Mouse (Mus musculus) stomach, postnatal 0 days (tissue): ENCODE results near the gene Babam2. TPM values are rescaled to one million over a fixed set of nuclear protein-coding genes. Genes with fewer than 3 reads are reported as not detected.
A peak's percentile ranks its signal among the peaks of the same experiment; 100 is the strongest.

Experiments used
- ATAC-seq: fragments of 200-750 bp; cut with Nextera tagmentation; 2 replicates; pipeline ENCODE4 v1.8.0; 2017; ENCODE audit not compliant: low FRiP score, low TSS enrichment
- DNase-seq: peaks from one replicate; pipeline ENCODE4 v3.0.0-alpha.2; 2016; ENCODE audit warnings: low spot score
- H3K27ac ChIP-seq: fragments of 300-500 bp; sonication (generic); replicated peaks from 2 replicates; pipeline ENCODE4 v1.5.1; 2014; ENCODE audit warnings: mild to moderate bottlenecking, control low read depth
- H3K27me3 ChIP-seq: fragments of 300-500 bp; sonication (generic); 2 replicates; pipeline ENCODE4 v1.6.1; 2014; ENCODE audit warnings: low read length; ENCODE audit not compliant: control insufficient read depth, insufficient read depth
- H3K36me3 ChIP-seq: fragments of 300-500 bp; sonication (generic); 2 replicates; pipeline ENCODE4 v1.6.1; 2014; ENCODE audit warnings: low read length, mixed read lengths; ENCODE audit not compliant: control insufficient read depth, insufficient read depth
- H3K4me1 ChIP-seq: fragments of 300-500 bp; sonication (generic); replicated peaks from 2 replicates; pipeline ENCODE4 v1.6.1; 2014; ENCODE audit warnings: antibody characterized with exemption; ENCODE audit not compliant: control insufficient read depth, insufficient read depth
- H3K4me2 ChIP-seq: fragments of 300-500 bp; sonication (generic); replicated peaks from 2 replicates; pipeline ENCODE4 v1.6.1; 2014; ENCODE audit warnings: low read depth, mild to moderate bottlenecking, control low read depth, moderate library complexity
- H3K4me3 ChIP-seq: fragments of 300-500 bp; sonication (generic); 2 replicates; pipeline ENCODE4 v1.5.1; 2014; ENCODE audit warnings: low read depth, low read length, control low read depth
- H3K9ac ChIP-seq: fragments of 300-500 bp; sonication (generic); 2 replicates; pipeline ENCODE4 v1.6.1; 2014; ENCODE audit warnings: mild to moderate bottlenecking, low read length, control low read depth, mixed read lengths
- H3K9me3 ChIP-seq: fragments of 300-500 bp; sonication (generic); 2 replicates; pipeline ENCODE4 v1.6.1; 2016; ENCODE audit warnings: low read length; ENCODE audit not compliant: control insufficient read depth
- CTCF ChIP-seq: IDR thresholded peaks from 2 replicates; pipeline ENCODE4 v1.5.1; 2016; ENCODE audit warnings: antibody characterized with exemption, low read depth, mild to moderate bottlenecking, moderate library complexity
- EP300 ChIP-seq: optimal IDR thresholded peaks from 2 replicates; pipeline ENCODE3; 2016; ENCODE audit warnings: antibody characterized with exemption
- WGBS: fragments of 180-500 bp; shearing (Covaris S2); extraction: QIAGEN DNeasy Blood & Tissue Kit; methylation state at CpG from one replicate; pipeline ENCODE4 v1.1.7; 2014; 5-methylcytosine and 5-hydroxymethylcytosine counted together
- polyA plus RNA-seq: library from polyadenylated mRNA; unstranded; fragments of >200 nt; fragmentation: Nextera tagmentation; extraction: Ambion mirVana; gene quantifications from 2 replicates; pipeline ENCODE4 v1.2.1, GENCODE M21; 2015

The Babam2 gene
- polyA plus RNA-seq = 44.9 and 46.5 TPM in 2 replicates

GRCm38 (mm10) chr5:31697644-31698296, at the start of gene Babam2:
Babam2 (plus strand) TSS chr5:31697684.
- TF ChIP-seq CTCF (peak; percentile 25; the same call in 1 of the 2 replicates), EP300 (peak; percentile 82)
- peak; percentile 94 for DNase-seq
- peak within 1 kb of the TSS; percentile 97 for H3K27ac ChIP-seq
- H3K4me3 ChIP-seq = peak within 1 kb of the TSS; percentile 73
- H3K4me1 ChIP-seq = 0 out of 2 replicates have a peak, but pooled peaks cover 3% of the 10 kb centered on the region
- H3K27me3 ChIP-seq = no peaks in the 10 kb centered on the region
- H3K36me3 ChIP-seq = no peaks in the 10 kb centered on the region
- H3K9ac ChIP-seq = peak within 1 kb of the TSS; percentile 85
- H3K4me2 ChIP-seq = peak within 1 kb of the TSS; percentile 86
- H3K9me3 ChIP-seq = no peaks in the 10 kb centered on the region
- WGBS = under 1% methylated on average over 68 of the region's 71 CpGs
- peak; percentile 95 for ATAC-seq

GRCm38 (mm10) chr5:31650518-31651288, 46.8 kb upstream of the Babam2 start:
- Histone ChIP-seq H3K9ac (no peak overlapping the region), H3K36me3 (no peaks in the 10 kb centered on the region), H3K27ac (no peak overlapping the region), H3K4me2 (no peak overlapping the region), H3K27me3 (no peaks in the 10 kb centered on the region), H3K9me3 (no peaks in the 10 kb centered on the region), H3K4me3 (no peak overlapping the region), H3K4me1 (no peaks in the 10 kb centered on the region)
- 87% methylated on average over 2 of the region's 2 CpGs for WGBS
- ATAC-seq (no peak), DNase-seq (no peak)
- TF ChIP-seq EP300 (no peak), CTCF (no peak)

GRCm38 (mm10) chr5:31655688-31656190, 41.7 kb upstream of the Babam2 start:
- no peak for ATAC-seq
- Histone ChIP-seq H3K36me3 (no peaks in the 10 kb centered on the region), H3K9ac (no peak overlapping the region), H3K27ac (no peak overlapping the region), H3K9me3 (no peaks in the 10 kb centered on the region), H3K4me2 (no peak overlapping the region), H3K4me1 (no peaks in the 10 kb centered on the region), H3K4me3 (no peak overlapping the region), H3K27me3 (no peaks in the 10 kb centered on the region)
- TF ChIP-seq CTCF (no peak), EP300 (no peak)
- WGBS = 61% methylated on average over 1 of the region's 1 CpGs
- no peak for DNase-seq

- Histone ChIP-seq H3K4me1 (no peaks in the 10 kb centered on the region), H3K27ac (no peak overlapping the region), H3K4me3 (no peak overlapping the region), H3K4me2 (no peak overlapping the region), H3K36me3 (no peaks in the 10 kb centered on the region), H3K9ac (no peak overlapping the region), H3K27me3 (no peaks in the 10 kb centered on the region), H3K9me3 (no peaks in the 10 kb centered on the region)
- ATAC-seq (no peak), DNase-seq (no peak)
- 18% methylated on average over 1 of the region's 1 CpGs for WGBS
- TF ChIP-seq EP300 = no peak
- no peak for TF ChIP-seq CTCF
Observed at GRCm38 (mm10) chr5:31666176-31666575, 31.3 kb upstream of the Babam2 start.

- TF ChIP-seq CTCF (no peak), EP300 (no peak)
- Histone ChIP-seq H3K9me3 (no peaks in the 10 kb centered on the region), H3K9ac (no peak overlapping the region), H3K36me3 (no peaks in the 10 kb centered on the region), H3K4me2 (no peak overlapping the region), H3K27me3 (no peaks in the 10 kb centered on the region), H3K4me1 (no peaks in the 10 kb centered on the region), H3K4me3 (no peak overlapping the region), H3K27ac (no peak overlapping the region)
- 91% methylated on average over 13 of the region's 13 CpGs for WGBS
- ATAC-seq = no peak
- DNase-seq = no peak
Observed at GRCm38 (mm10) chr5:31668325-31668968, 29.0 kb upstream of the Babam2 start.
